ENCODE assay signal across 7 mouse cellular contexts in genomic region chr2:120153586-120154360, GRCm38 (mm10). TPM values are rescaled to one million over a fixed set of nuclear protein-coding genes. Genes with fewer than 3 reads are reported as not detected.
A peak's percentile ranks its signal among the peaks of the same experiment; 100 is the strongest.
DNase-seq lines count a peak whose midpoint lies in the region; ATAC-seq lines count a peak whose summit lies in the region.

No protein-coding gene starts in this region.

- no peak overlapping the region for H3K27ac ChIP-seq in hindbrain, embryonic 12.5 days
- peak overlapping the region; percentile 88 for H3K27ac ChIP-seq in liver, embryonic 13.5 days
- H3K27ac ChIP-seq in neural tube, embryonic 13.5 days (replicated peaks): no peak overlapping the region; the same call in 1 of the 2 replicates

- peak; percentile 82 for ATAC-seq in hindbrain, embryonic 12.5 days (ENCODE audit: low FRiP score)
- peak; percentile 9 for ATAC-seq in liver, embryonic 13.5 days (ENCODE audit: low read depth)
- peak; percentile 37 for ATAC-seq in neural tube, embryonic 13.5 days (ENCODE audit: low read depth)

- H3K4me2 ChIP-seq in hindbrain, embryonic 12.5 days (replicated peaks): peak overlapping the region; percentile 87
- peak overlapping the region; percentile 91 for H3K4me2 ChIP-seq in liver, embryonic 13.5 days
- H3K4me2 ChIP-seq in neural tube, embryonic 13.5 days: peak overlapping the region; percentile 96

- 3% methylated on average over 38 of the region's 38 CpGs for WGBS in hindbrain, embryonic 12.5 days
- WGBS in liver, embryonic 13.5 days (ENCODE audit: insufficient replicate concordance): 1% methylated on average over 38 of the region's 38 CpGs
- WGBS in neural tube, embryonic 13.5 days: 3% methylated on average over 38 of the region's 38 CpGs

- DNase-seq in thymus, postnatal 0 days (ENCODE audit: low spot score): peak; percentile 18
- DNase-seq in thymus, adult 18-20 months: no peak
- peak; percentile 27 for DNase-seq in c-Kit-positive CD71-positive TER-119-negative erythroid progenitor cells, embryonic 14.5 days (ENCODE audit: low read depth)
- DNase-seq in liver, embryonic 13.5 days: no peak
- no peak for DNase-seq in frontal cortex, postnatal 10 days (ENCODE audit: low spot score in 2 of 2)

- H3K4me3 ChIP-seq in hindbrain, embryonic 12.5 days: peak overlapping the region; percentile 59
- peak overlapping the region; percentile 76 for H3K4me3 ChIP-seq in liver, embryonic 13.5 days (replicated peaks)
- peak overlapping the region; percentile 72 for H3K4me3 ChIP-seq in neural tube, embryonic 13.5 days

- no peaks in the 10 kb centered on the region for H3K36me3 ChIP-seq in hindbrain, embryonic 12.5 days
- H3K36me3 ChIP-seq in liver, embryonic 13.5 days: no peaks in the 10 kb centered on the region
- no peaks in the 10 kb centered on the region for H3K36me3 ChIP-seq in neural tube, embryonic 13.5 days

- no peaks in the 10 kb centered on the region for H3K9me3 ChIP-seq in hindbrain, embryonic 12.5 days (replicated peaks)
- H3K9me3 ChIP-seq in liver, embryonic 13.5 days (replicated peaks): no peaks in the 10 kb centered on the region
- H3K9me3 ChIP-seq in neural tube, embryonic 13.5 days: no peaks in the 10 kb centered on the region

- peak overlapping the region; percentile 66 for H3K9ac ChIP-seq in hindbrain, embryonic 12.5 days
- H3K9ac ChIP-seq in liver, embryonic 13.5 days: peak overlapping the region; percentile 91
- H3K9ac ChIP-seq in neural tube, embryonic 13.5 days: peak overlapping the region; percentile 71

- H3K27me3 ChIP-seq in hindbrain, embryonic 12.5 days: peaks cover 13% of the 10 kb centered on the region
- no peaks in the 10 kb centered on the region for H3K27me3 ChIP-seq in liver, embryonic 13.5 days
- H3K27me3 ChIP-seq in neural tube, embryonic 13.5 days: 0 out of 2 replicates have a peak, but pooled peaks cover 2% of the 10 kb centered on the region

- H3K4me1 ChIP-seq in hindbrain, embryonic 12.5 days: peaks cover 6% of the 10 kb centered on the region
- peaks cover 28% of the 10 kb centered on the region for H3K4me1 ChIP-seq in liver, embryonic 13.5 days (replicated peaks)
- H3K4me1 ChIP-seq in neural tube, embryonic 13.5 days (replicated peaks): peaks cover 12% of the 10 kb centered on the region

RNA-seq across cellular contexts. Expression of gene Ehd4, which starts 0.6 kb away (rescaled TPM):
- polyA plus RNA-seq in thymus, postnatal 0 days (2015; fragmentation: Nextera tagmentation; extraction: Ambion mirVana): 33.4 and 34.5 TPM in 2 replicates
- polyA plus RNA-seq in hindbrain, embryonic 12.5 days (2016; fragmentation: Nextera tagmentation; extraction: Ambion mirVana): 17.2 and 21.8 TPM in 2 replicates
- 27.2 and 30.8 TPM in 2 replicates for polyA plus RNA-seq in liver, embryonic 13.5 days (2015; fragmentation: Nextera tagmentation; extraction: Ambion mirVana)
- polyA plus RNA-seq in neural tube, embryonic 13.5 days (2015; fragmentation: Nextera tagmentation; extraction: Ambion mirVana): 15.1 and 15.7 TPM in 2 replicates

Comparison
In these comparisons a context has a peak if more than half of its experiments do, and no peak if none do; other contexts are left out.
1. DNase-seq: peak in thymus, postnatal 0 days (single experiment) and c-Kit-positive CD71-positive TER-119-negative erythroid progenitor cells, embryonic 14.5 days (single experiment); none in thymus, adult 18-20 months (0 of 2), liver, embryonic 13.5 days (single experiment) and frontal cortex, postnatal 10 days (0 of 2).
2. ATAC-seq: peak in every context shown above with its lines; median percentile 82 in hindbrain, embryonic 12.5 days; 37 in neural tube, embryonic 13.5 days; 9 in liver, embryonic 13.5 days.
3. Peak in every context shown above with its lines, with median percentiles within 50 percentile points of each other: H3K4me2 ChIP-seq, H3K4me3 ChIP-seq and H3K9ac ChIP-seq.